Mouse (Mus musculus) lung, postnatal 14 days (tissue): ENCODE results near the gene Ift122.
"Not testable (repeated sequence)": the region's sequence is repeated elsewhere in the genome, so short reads cannot be mapped to it uniquely, and the experiment has no call there.

Source experiments
- DNase-seq: peaks from one replicate; pipeline ENCODE4 v3.0.0; 2021

Ift122 gene

DNA sequence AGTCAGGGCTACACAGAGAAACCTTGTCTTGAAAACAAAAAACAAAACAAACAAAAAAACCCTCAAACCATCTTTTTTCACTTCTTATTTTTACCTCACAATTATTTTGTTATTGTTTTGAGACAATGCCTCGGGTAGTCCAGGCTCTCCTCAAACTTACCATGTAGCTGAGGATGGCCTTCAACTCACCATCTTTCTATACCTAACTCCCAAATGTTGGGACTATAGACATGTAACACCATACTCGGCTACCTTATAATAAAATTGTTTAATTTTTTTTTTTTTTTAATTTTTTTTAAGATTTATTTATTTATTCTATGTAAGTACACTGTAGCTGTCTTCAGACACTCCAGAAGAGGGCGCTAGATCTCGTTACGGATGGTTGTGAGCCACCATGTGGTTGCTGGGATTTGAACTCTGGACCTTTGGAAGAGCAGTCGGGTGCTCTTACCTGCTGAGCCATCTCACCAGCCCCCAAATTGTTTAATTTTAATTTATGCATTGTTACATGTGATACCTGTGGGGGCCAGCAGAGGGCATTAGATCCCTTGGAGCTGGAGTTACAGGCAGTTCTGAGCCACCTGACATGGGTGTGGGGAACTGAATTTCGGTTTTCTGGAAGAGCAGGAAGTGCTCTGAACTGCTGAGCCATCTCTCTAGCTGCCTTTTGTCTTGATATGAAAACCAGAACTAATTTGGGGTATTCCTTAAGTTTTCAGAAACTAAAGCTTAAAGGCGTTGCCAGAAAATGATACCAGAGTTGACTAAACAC, 6.4 kb upstream of the Ift122 start:
- peak; percentile 77 for DNase-seq

DNA sequence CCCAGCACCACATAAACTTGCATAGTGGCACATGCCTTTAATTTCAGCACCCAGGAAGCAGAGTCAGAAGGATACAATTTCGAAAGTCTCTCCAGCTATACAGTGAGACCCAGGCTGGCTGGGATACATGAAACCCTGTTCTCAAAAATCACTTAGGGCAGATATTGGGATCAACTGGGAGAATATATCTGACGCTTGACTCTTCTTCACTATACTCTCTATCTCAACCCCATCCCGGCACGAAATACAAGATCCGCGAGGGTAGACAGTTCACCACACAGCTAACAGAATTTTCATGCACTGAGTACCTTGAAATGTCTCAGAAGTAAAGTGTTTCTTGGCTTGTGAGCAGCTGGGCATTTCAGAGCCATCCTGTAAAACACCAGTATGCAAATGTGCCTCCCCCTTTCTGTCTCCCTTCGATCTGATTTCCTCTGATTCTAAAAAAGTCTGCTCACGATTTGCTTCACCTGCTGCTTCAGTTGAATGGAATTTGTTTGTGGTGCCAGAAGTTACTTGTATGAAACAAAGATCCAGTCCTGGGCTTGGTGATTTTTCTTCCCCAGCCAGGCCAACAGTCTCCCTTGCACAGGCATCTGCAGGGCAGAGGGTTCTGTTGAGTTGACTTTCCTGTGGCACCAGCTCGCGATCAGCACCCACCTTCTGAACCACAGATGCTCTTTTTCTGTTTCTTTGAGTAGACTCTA, 4.5 kb upstream of the Ift122 start:
- no peak for DNase-seq

DNA sequence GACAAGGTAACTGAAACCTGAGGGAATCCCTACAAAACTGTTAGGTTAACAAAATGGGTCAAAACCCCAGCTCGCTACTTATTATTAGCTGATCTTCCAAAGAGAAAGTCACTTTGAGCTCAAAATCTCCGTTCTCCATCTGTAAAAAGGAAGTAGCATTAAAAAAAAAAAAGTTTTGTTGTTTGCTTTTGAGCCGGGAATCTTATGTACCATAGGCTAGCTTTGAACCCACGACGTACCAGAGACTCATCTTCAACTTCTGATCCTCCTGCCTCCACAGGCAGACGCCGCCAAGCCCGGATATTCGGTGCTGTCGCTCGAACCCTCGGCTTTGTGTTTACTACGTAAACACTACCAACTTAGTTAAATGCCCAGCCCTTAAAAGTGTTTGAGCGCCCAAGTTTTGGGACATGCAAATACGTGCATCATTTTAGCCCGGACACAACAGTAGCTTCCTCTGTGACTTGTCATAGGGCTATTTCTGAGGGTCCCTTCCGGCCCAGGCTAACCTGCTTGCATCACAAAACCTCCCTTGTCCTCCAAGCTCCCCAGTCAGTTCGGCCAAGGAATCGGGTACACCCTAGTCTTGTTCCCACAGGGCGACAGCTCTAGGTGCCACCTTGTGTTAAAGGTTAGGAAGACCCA, 702 bp upstream of the Ift122 start:
- no peak for DNase-seq

DNA sequence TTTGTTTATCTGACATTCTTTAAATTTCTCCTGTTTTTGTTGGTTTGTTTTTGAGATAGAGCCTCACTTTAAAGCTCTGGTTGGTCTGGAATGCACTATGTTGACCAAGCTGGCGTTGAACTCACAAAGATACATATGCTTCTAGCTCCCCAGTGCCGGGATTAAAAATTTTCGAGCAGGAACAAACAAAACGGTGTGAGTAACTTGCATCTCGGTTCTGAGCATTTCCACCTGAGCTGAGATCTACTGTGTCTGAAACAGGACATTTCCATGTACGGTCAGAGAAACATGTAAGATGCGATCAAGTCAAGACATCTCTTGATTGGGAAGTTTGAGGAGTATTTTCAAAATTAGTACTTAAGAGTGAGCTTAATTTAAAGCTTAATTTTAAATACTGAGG, 715 bp downstream of the Ift122 start:
- no peak for DNase-seq

DNA sequence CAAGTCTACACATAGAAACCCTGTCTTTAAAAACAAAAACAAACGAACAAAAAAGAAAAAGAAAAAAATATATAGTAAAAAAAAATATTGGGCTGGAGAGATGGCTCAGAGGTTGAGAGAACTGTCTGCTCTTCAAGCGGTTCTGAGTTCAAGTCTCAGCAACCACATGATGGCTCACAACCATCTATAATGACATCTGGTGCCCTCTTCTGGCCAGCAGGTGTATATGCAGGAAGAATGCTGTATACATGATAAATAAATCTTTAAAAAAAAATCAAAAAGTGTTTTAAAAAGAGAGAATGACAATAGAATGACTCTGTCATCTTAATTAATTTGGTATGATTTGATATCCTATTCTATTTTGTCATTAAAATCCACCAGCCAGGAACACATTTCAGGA, 1.2 kb downstream of the Ift122 start:
- no peak for DNase-seq

DNA sequence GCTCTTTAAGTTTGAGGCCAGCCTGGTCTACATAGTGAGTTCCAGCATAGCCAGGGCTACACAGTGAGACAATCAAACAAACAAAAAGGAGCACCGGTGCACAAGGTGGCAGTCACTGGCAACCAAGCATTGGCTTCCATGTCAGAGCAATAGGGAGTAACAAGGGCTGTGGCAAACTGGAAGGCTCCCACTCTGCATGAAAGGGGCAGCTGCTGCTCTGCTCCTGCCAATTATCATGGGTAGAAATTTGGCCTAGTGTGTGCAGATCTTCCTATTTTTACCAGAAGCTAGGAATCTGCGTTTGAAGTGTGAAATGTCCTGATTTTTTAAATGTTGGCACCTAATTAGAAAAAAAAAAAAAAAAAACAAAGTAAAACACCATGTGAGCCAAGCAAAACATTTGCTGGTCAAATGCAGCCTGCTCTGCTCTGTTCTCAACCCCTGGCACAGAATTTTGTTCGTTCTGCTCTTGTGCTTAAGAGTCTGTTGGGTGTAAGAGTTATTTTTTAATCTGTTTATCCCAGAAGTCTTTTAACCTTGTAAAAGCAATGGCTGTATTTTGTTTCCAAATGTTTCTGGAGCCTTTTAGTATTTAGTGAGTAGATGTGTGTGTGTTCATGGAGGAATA, 2.6 kb downstream of the Ift122 start:
- no peak for DNase-seq

DNA sequence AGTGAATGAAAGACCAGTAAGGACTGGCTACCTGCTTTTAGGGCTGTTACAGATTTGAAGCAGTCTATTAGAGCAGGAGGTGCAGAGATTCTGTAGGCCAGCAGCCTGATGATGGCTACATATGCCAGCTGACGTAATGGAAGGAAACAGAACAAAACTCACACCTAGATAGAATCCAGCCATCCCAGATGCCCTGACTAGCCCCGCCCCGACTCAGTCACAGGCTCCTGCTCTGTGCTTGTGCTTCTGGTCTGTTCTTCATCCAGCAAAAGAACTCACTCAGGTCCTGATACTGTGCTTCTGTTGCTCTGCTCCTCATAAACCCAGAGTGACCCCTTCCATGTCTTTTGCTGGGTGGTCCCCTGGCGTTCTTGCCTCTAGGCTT, 3.1 kb downstream of the Ift122 start:
- DNase-seq = no peak

DNA sequence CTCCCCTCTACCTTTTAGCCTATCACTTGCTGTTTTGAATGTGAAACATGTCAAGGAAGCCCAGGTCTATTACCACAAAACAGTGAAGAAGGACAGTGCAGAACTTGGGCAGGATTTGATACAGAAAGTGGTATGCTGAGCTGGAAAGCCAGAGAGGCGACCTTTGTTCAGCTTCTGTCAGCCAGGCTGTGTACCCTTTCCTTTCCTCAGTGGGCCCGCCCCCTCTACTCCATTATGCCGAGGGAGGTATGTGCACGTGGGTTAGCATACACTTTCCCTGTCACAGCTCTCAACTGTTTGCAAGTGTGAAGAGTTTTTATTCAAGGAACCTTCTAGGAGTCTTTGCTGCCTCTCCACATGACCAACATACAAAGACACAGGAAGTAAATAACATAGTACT, 6.0 kb downstream of the Ift122 start:
- no peak for DNase-seq

DNA sequence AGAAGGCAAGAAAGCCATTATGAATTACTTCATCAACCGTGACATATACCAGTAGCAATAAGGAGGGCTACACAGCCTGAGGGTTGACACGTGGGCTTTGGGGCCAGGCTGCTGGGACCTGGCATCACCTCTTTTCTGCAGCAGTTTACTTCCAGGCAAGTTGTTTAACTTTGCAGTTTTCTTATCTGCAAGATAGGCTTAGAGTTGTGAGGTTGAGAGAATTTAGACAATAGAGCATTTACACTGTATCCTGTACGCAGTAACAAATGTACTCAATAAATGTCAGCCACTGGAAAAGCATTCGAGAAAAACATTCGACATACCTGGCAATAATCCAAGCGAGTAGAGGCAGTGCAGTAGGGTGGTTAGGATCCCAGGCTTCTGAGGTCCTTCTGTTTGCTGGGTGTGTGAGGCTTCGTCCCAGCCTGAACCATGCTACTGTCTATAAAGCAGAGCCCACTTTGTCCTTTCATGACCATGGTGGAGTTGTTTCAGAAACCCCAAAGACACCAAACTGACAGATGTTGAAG, 6.8 kb downstream of the Ift122 start:
- DNase-seq = no peak

DNA sequence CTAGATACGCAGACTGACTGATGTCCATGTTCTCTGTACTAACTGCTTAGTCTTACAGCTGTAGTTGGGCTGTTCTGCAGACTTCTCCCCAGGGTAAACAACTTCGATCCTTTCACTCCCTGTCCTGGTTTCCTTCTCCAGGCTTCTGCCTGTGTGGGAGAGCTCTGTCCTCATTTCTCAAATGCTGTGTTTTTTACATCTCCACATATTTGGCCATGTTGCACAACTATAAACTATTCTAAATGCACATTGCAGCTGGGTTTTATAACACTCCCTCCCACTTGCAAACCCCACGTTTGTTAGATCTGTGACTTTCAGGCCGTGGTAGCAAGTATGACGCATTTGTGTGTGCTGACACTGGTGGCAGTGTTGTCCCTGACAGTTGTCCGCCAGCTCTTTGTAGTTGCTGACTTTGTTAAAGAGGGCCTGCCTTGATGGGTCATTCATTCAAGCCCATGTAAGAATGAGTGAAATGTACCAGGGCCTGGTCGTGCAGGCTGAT, 10.1 kb downstream of the Ift122 start:
- DNase-seq = no peak

DNA sequence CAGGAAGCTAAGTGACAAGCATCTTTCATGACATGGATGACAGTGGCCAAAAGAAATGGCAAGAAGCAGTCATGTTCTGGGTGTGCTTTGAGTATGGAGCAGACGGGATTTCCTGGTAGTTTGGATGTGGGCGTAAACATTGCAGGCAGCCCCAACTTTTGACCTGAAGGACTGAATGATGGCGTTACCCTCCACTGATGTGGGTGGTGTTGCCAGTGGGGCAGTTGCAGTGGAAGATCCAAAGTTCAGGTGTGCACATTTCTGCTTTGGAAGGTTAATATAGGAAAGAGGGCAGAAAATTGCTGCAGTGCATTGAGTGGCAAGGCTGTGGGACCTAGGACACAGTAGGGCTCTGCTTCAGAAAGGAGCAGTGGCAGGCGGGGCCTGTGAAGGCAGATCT, 12.0 kb downstream of the Ift122 start:
- no peak for DNase-seq

DNA sequence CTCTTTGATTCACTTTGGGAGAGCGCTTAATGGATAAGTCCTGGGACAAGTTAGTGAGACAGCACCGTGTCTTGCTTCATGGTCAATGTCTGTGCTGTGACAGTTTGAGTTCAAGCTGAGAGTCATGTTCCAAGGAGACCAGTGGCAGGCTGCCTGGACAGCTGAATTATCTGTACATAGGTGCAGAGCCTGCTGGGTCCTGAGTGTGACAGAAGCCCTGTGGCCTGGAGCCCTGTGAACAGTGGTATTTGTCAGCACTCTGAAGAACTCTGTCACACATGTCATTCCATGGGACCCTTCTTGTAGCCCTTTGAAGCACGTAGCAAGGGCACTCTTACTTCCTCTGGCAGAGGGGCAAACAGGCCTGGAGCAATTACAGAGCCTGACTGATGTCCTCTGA, 13.9 kb downstream of the Ift122 start:
- DNase-seq = not testable (repeated sequence)

DNA sequence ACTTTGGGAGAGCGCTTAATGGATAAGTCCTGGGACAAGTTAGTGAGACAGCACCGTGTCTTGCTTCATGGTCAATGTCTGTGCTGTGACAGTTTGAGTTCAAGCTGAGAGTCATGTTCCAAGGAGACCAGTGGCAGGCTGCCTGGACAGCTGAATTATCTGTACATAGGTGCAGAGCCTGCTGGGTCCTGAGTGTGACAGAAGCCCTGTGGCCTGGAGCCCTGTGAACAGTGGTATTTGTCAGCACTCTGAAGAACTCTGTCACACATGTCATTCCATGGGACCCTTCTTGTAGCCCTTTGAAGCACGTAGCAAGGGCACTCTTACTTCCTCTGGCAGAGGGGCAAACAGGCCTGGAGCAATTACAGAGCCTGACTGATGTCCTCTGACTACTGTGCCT, 18.0 kb downstream of the Ift122 start:
- DNase-seq = not testable (repeated sequence)

DNA sequence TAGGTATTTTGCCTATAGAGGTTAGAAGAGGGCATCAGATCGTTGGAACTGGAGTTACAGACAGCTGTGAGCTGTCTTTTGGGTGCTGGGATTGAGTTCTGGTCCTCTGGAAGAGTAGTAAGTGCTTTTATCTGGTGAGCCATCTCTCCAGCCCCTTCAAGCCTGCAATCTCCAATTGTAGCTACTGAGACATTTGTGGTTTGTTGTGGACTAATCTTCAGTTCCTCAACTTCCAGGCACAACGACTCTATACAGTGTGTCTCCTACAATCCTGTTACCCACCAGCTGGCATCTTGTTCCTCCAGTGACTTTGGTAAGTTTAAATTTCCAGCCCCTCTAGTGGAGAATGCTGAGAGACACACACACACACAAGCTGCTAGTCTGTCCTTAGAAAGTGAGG, 24.0 kb downstream of the Ift122 start:
- no peak for DNase-seq

DNA sequence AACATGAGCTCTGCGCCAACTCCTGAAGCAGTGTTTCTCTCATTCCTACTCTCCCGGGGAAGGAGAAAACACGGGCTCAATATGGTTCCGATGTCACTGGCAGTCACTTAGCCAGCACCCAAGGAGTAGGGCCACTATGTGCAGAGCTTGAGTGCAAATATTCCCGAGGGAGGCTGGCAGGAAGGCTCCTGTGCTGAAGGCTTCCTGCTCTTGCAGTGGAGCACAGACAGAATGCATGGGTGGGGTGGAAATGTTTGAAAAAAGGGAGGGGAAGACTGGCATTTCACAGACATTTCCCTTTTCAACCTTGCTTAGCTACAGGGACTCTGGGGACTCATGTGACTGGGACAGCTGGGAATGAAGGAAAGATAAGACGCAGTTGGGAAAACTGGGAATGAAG, 25.4 kb downstream of the Ift122 start:
- no peak for DNase-seq

DNA sequence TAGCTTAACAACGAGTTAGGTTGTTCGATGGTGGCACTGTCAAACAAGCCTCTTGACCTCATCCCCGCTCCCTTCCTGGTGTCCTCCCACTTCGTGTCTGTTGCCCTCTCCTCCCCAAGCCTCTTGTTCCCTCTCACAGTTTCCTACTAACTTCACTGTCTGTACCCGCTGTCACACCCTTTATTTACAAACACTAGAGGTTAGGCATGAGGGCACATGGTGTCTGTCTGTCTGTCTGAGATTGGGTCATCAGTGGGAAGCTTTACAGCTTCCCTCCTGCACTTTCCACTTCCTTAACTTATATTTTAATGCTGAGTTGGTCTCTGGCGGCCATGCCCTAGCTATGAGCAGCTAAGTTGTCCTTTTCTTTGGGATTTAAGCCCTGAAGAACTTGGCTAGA, 26.5 kb downstream of the Ift122 start:
- DNase-seq = no peak

DNA sequence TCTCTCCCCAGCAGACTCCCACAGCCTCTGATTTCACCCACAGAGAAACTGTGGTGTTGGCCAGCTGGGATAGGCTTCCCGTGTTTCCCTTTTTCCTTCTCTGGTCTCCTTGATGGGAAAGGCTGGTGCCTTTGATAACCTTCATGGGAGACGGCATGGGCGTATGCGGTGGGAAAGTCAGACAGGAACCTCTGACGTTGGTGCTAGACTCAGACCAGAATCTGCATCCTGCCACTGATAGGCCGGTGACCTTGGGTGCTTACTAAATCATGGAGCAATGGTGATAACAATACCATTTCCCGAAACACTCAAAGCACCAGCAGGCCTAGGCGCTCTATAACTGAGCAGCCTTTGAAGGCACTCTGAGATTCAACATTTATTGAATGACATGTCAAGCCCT, 27.5 kb downstream of the Ift122 start:
- no peak for DNase-seq

DNA sequence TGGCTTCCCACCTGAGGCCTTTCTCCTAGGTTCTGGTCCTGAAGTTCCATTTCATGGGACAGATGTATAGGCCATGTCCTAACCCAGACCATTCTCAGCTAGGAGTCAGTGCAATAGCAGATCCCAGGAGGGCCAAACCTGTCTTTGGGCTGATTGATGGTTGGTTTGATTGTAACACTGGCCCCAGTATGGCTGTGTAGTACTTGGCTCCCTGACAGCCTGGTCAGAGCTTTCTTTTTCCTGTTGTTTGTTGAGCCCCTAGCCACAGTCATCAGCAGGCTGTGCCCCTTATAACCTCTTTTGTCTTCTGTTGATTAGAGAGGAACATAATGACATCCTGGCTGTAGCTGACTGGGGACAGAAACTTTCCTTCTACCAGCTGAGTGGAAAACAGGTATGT, 30.7 kb downstream of the Ift122 start:
- DNase-seq = no peak

DNA sequence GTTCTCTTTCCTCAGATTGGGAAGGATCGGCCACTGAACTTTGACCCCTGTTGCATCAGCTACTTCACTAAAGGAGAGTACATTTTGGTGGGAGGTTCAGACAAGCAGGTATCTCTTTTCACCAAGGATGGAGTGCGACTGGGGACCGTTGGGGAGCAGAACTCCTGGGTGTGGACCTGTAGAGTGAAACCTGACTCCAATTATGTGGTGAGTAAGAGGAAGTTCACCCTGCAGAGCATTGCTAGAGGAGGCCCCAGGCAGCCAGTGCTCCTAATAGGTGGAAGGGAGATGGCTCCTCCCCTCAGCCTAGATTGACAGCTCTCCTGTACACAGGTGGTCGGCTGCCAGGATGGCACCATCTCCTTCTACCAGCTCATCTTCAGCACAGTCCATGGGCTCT, 33.6 kb downstream of the Ift122 start:
- no peak for DNase-seq

DNA sequence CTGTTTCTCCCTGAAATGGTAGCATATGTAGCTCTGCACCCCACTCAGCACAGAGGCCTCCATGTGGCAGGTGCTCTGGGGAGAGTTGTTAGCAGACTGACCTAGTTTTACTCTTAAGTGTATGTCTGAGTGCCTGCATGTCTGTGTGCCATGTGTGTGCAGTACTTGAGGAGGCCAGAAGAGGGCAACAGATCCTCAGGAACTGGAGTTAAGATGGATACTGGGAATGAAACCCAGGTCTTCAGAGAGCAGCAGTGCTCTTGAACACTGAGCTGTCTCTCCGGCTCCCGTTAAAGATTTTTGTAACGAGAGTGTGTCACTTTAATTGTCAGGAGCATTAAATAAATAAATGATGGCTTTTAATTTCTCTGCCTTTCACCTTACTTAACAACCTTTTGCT, 35.0 kb downstream of the Ift122 start:
- DNase-seq = no peak

DNA sequence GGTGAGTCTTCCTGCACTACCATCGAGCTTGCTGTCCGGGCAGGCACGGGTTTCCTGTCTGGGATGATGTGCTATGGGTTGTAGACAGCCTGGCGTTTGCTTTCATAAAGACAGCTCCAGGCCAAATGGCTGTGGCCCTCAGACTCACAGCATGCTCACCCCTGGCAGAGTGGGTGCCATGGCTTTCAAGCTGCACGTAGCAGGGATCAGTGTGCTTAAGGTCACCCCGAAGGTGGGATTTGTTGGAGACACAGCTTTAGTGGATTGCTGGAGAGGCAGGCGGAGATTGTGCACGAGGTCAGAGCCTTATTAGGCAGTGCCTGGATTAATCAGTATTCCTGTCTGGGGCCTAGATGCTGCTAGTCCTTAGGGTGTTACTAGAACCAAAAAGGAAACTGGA, 37.3 kb downstream of the Ift122 start:
- no peak for DNase-seq

DNA sequence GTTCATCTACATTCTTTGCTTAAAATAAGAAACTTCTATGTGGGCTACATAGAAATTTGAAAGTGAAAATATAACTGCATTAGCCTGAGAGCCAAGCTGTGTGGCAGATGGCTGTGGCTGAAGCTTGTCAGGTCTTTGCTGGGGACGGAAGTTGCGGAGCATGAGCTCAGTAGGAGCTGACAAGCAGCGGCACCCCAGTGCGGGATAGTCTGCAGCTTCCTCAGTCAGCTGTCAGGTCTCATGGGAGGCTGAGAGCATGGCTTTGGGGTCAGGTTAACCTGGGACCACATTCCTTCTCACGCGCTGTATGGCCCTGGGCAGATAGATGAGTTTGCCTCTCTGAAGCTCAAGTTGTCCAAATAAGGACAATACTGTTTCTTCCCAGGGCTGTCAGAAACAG, 37.8 kb downstream of the Ift122 start:
- DNase-seq = no peak

DNA sequence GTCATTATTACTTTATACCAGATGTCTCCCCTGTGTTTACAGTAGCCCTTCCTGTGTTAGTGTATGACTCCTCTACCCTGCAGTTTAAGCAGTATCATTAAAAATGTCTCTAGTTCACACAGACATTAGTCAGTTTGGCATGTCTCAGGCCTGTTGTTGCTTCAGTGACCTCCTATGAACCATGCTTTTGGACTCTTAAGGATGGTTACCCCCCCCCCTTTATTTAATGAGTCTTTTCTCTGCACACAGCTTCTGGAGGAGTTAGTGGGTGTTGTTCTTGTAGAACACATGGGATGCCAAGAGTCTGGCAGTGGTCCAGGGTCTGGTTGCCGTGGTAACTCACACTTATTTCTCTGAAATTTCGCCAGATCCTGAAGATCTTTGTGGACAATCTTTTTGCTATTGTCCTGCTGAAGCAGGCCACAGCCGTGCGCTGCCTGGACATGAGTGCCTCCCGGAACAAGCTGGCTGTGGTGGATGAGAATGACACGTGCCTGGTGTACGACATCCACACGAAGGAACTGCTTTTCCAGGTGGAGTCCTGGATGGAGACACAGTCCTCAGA, 38.3 kb downstream of the Ift122 start:
- peak; percentile 70 for DNase-seq
